Mouse (Mus musculus): ENCODE measurements around the gene Rhbdl1.

The Rhbdl1 gene

DNA sequence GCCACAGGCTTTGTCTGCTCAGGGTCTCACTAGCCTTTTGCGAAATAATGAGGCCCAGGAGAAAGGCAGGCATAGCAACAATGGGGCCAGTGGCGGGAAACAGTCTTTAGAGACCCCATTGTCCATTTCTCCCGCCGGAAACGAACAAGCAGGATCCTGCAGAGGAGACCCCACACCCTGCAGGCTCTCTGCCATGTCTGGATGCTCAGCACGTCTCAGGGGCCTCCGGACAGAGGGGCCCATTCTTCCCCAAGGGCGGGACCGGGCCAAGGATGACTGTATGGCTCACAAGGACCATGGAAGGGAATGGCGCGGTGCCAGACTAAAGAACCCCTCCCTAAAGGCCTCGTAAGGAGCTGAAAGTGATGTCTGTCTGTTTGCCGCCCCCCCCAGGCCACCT lies 42.9 kb downstream of the Rhbdl1 start:
- no peak for DNase-seq (ENCODE audit: low spot score)

DNA sequence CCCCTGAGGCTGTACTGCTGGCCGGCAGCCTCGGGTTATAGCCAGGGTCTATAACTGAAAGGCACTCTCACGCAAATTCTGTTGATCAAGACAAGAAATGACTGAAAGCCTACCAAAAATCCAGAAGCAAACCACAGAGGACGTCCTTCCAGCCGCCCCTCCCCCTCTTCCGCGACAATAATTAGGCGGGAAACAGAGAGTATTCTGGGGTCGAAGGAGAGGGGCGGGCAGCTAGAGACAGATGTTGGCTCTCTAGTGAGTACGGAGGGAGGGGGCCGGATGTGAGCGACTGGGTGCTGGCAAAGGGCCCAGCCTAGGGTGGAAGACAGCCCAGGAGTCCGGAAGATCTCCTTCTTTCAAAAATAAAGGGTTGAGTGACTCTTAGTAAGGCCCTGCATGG lies 44.5 kb downstream of the Rhbdl1 start, which contains the start of gene Fam173a:
Fam173a (minus strand) TSS at position 287 of the 400 bp plus-strand sequence.
- DNase-seq (ENCODE audit: low spot score) = peak; percentile 73

DNA sequence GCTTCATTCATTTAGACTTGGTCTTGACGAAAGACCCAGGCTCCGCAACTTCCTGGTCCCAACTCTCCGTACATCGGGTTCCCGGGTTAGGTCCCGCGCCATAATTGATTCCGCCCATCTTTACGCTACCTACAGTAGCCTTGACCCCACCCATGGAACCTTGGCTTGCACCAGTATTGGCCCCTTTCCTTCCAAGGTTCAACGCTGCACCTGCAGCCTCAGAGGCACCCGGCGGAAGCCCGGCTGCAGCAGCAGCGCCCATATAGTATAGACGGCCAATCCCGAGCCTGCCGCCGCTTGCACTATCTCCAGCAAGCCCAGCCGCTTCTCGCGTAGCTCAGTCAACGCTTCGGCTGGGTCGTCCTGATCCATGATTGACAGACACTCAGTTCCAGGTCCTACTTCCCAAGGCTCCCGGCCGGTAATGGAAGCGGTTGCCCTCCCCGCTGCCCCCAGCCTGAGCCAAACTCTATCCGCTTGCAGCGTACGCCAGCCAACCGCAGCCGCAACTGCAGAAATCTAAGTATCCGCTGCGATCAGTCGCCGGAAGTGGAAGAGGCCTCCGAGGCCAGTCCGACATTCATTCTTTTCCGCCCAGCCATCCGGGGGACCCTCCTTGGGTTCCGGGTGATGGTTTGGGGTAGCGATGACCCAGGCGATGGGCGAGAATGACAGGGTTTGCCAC lies 45.1 kb downstream of the Rhbdl1 start:
- DNase-seq (ENCODE audit: low spot score) = peak; percentile 86

- no peak for DNase-seq (ENCODE audit: low spot score)
These were observed 45.7 kb downstream of the Rhbdl1 start for GRCm38 (mm10) chr17:25791320-25791842.

DNA sequence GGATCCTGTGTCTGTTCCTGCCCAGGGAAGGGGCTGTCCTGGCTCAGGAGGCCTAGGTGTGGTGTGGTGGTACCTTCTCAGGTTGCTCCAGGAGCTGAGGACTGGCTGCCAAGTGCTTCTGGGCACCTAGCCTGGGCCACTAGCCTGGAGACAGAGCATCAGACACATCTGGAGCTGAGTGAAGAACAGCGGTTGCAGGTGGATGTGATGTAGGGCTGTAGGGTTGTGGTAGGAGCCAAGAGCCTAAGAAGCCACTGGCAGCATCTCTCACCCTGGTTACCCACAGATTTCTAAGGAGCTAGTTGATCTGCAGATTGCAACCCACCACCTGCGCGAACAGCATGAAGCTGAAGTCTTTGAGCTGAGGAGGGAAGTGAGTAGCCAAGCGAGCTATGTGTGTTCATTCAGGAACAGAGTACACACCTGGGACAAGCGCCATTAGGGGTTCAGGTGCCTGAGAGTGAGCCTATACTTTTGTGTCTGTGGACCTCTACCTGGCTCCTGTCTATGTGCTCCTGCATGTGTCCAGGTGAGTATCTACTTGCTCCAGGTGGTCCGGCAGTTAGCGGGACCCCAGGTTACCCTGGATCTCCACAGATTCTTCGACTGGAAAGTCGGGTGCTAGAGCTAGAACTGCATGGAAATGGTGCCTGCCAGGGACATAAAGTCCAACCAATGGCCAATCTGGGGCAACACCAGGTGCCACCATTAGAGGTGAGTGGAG lies 50.2 kb downstream of the Rhbdl1 start:
- no peak for DNase-seq (ENCODE audit: low spot score)

DNA sequence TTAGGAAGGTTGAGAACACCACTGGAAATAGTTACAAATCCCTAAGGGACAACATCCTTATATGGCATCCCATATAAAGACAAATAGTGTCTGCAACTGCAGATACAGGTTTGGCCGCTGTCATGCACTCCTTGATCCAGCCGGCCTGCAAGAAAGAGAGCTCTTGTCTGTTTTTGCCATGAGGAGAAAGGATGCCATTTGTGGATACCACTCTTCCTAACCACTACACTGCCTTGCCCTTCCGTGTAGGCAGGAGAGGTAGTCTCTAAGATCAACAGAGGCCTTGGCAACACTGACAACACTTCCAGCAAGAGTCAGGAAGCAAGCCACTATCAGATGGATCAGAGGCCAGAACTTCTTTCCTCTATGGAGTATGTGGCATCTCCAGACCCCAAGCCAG lies 50.8 kb downstream of the Rhbdl1 start, which contains the start of gene Ccdc78:
Ccdc78 (plus strand) TSS at position 301 of the 400 bp plus-strand sequence.
- DNase-seq (ENCODE audit: low spot score) = no peak

GRCm38 (mm10) chr17:25785281-25785745 lies 51.8 kb downstream of the Rhbdl1 start, which contains the start of gene Haghl:
Gene Haghl (minus strand): TSS chr17:25785673.
- DNase-seq (ENCODE audit: low spot score) = peak; percentile 98

Measured in layer of hippocampus, adult 11-12 months (tissue).